Mouse (Mus musculus) testis, postnatal 14 days (tissue): ENCODE measurements at regions not wholly inside any gene's neighbourhood (a gene's known extent, or its start where the extent isn't known, plus 50 kb on each side); places are given as distances from the start of the nearest gene placed in this dataset.

Experiments used
- DNase-seq: peaks from one replicate; pipeline ENCODE4 v3.0.0; 2021; ENCODE audit warnings: low spot score

DNA sequence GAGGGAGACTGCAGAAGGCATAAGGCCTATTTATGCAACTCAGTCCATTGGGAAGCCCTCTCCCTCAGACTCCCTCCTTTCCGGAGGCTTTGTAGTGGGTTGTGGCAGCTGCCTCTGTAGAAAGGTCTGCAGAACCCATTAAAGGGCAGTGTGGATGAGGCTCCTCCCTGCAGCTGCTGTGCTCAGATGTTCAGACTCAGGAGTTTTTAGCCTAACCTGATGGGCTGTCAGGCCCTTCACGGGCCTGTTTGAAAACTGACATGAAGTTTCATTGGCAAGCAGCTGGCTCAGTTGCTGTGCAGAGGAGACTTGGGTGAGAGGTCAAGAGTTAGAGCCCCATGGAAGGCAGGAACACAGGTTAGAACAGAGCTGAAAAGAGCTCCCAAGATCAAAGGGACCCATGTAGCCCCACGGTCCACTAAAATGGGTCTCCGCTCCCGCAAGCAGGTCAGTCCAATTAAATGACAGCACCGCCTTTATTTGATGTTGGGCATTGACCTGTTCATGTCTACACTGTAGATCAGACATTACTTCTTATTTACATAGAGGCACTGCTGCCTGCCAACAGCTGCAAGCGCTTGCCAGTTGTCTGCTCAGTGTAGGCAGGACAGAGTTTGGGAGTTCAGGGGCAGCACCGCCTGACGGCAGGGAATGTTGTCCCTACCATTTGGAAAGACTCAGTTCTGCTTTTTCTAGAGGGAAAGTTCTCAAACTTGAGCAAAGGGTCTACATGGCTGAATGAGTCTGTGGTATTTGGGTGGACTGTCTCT is 53.8 kb upstream of the Usp46 start:
- no peak for DNase-seq

DNA sequence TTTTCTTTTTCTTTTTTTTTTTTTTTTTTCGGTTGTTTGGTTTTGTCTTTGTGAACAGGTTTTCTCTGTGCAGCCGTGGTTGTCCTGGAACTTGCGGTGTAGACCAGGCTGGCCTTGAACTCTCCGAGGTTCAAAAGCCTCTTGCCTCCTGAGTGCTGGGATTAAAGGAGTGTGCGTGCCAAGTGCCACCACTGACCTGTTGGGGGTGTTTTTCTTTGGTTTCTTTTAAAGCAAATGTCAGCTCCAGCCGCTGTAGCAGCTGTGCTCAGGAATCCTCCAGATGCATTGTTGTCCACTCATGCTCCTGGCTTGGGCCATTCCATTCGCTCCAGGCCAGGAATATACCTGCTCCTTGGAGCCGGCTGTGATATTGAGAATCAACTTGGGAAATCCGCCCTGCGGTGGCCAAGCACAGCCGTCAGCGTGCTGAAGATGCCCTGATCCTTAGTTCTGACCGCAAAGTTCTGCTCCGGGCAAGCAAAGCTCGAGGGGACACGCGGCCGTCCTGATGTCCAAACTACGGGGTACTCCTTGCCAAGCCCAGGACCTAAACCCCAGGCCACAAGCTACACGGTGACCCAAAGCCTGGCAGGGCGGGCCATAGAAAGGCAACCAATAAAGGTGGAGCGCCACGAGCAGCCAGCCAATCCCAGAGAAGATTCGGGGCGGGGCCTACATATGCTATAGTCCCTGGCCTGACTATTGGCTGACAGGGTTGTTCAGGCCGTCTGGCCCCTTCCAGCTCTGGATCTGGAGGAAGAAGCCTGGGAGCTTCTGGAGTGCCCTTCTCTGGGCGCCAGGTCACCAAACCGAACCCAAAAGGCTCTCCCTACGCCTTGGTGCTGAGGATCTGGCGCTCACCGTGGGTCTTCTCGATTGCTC is 58.0 kb upstream of the Usp46 start:
- DNase-seq: peak; percentile 83

DNA sequence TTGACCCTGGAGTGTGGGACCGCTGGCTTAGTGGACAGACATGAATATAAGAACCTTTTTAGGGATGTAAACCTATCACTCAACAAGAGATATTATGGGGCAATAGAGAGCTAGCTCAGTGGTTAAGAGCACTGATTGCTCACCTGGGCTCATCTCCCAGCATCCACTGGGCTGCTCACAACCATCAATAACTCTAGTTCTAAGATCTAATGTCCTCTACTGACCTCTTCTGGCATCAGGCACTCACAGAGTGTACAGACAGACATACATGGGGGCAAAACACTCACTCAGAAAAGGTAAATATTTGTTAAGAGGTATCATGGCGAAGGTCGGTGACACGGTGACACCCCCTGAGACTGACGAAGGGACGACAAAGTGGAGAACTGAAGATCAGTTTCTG is 59.3 kb upstream of the Usp46 start:
- no peak for DNase-seq

DNA sequence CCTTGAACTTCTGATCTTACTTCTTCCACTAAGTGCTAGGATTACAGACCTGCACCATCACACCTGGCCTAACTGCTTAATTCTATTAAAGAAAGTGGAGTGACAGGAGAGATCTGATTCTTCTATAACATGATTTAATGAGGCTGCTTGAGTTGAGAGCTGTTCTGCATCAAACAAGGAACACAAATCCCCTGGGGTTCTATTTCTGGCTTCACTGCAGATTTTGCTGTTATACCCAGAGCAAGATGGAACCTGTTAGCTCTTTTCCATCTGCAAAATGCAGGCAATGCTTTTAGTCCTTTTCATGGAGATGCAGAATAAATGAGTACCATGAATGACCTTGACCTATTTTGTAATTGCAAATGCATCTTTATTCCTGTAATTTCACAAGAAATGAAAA is 61.4 kb upstream of the Usp46 start:
- no peak for DNase-seq

DNA sequence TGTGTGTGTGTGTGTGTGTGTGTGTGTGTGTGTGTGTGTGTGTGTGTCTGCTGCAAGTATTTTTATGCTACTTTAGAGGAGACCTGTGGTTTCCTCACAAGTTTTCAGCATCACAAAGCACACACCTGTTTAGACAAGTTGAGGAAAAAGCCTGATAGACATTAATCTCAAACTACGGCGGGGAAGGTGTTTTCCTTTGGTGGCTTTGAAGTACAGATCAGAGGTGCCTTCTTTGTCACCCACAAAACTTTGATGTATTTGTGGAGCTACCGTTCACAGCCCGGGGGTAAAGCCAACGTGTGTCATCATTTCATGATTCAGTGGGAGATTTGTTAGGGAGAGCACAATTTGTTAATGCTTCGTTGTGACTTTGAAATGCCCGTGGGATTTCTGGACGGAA is 62.4 kb upstream of the Rasl11b start:
- no peak for DNase-seq

DNA sequence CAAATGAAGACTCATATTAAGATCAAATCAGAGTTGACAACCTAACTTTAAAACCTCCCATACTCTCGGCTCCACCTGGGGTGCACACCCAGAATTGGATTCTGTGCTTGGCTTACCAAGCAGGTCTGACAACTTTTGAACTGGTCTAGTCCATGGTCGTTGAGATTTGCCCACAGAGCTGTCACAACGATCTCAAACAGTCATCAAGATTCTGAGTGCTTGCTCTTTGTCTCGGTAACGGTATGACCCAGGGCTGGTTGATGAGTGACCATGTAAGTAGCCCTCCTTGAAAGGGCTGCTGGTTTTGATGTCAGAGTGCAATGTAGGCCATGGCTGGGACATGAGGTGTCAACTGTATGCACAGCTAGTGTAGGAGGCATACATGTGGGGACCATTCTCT is 58.7 kb upstream of the Rasl11b start:
- no peak for DNase-seq

DNA sequence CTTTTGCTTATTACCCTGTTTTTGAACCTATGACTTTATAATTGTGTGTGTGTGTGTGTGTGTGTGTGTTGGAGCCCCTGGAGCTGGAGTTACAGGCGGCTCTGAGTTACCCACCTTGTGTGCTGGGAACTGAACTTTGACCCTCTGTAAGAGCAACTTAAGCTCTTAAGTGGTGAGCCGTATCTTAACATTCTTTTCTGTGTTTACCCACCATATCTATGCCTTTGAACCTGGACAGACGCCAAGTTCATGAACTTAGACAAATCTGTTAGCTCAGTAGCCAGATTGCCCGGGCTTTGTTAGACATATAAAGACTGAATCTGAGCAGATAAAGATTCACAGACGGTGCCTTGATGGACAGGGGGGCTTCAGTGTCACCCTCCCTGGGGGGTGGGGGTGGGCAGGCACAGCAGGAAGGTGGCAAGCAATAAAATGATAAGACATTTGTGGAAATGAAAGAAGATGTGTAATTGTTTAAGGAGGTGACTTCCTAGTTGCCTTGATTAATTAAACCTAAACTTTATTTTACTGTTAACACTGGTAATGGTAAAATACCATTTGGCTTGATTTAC is 58.1 kb upstream of the Rasl11b start:
- DNase-seq: no peak

DNA sequence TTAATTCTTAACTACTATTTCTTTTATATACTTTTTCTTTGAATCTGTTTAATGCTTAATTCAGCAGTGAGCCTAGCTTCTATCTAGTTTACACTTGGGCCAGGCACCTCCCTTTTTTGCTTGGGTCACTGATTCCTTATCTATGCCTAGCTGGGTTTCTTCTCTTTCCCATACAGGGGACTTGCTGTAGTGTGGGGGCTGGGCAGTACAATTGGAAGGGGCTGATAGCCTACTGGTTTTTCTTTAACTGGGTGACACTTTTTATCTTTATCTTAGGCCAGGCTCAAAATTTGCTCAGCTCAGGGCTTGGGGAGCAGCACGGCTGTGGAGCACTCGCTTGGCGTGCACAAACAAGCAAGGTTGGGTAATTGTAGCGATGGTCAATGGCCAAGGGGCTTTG is 51.1 kb upstream of the Rasl11b start:
- no peak for DNase-seq

DNA sequence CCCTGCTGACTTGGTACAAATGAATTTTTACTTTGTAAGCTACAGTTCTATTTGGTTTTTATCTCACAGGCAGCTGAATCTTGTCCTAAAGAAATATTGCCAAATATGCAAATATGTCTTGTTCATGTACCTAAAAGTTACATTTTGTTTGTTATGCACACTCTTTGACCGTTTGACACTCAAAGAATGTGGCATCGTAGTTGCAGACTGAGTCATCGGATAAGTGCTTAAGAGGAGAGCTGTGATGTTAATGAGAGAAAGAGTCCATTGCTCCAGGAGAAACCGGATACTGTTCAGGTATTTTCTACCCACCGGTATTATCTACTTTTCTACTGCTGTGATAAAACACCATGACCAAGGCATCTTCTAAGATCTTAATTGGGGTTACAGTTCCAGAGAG is 50.3 kb upstream of the Rasl11b start:
- DNase-seq: no peak
